Mouse (Mus musculus) heart, adult 2 months (tissue): ENCODE data around the gene Tnpo1. TPM values are rescaled to one million over a fixed set of nuclear protein-coding genes. Genes with fewer than 3 reads are reported as not detected.

Source experiments
- DNase-seq, 2 experiments: peaks; one replicate each; pipeline ENCODE4 v3.0.0; 2021
- H3K27ac ChIP-seq: fragments of 200-600 bp; 2 replicates; pipeline ENCODE4 v1.8.1; 2022
- H3K27me3 ChIP-seq: fragments of 200-500 bp; 2 replicates; pipeline ENCODE4 v1.6.1; 2012; ENCODE audit warnings: mild to moderate bottlenecking, low read length, inconsistent platforms, mixed read lengths; ENCODE audit not compliant: control insufficient read depth, insufficient read depth
- H3K36me3 ChIP-seq: fragments of 200-500 bp; 2 replicates; pipeline ENCODE4 v1.6.1; 2012; ENCODE audit warnings: low read length, inconsistent platforms; ENCODE audit not compliant: control insufficient read depth, insufficient read depth
- H3K4me1 ChIP-seq: fragments of 200-500 bp; 2 replicates; pipeline ENCODE4 v1.6.1; 2011; ENCODE audit warnings: low read length; ENCODE audit not compliant: control insufficient read depth, insufficient read depth
- H3K4me3 ChIP-seq: fragments of 200-600 bp; 2 replicates; pipeline ENCODE4 v1.8.1; 2022
- H3K79me2 ChIP-seq: fragments of 200-500 bp; replicated peaks from 2 replicates; pipeline ENCODE4 v1.6.1; 2012; ENCODE audit warnings: mild to moderate bottlenecking, inconsistent platforms, low read length, moderate library complexity, mixed read lengths; ENCODE audit not compliant: control insufficient read depth, insufficient read depth
- H3K9ac ChIP-seq: fragments of 200-500 bp; 2 replicates; pipeline ENCODE4 v1.6.1; 2012; ENCODE audit warnings: low read depth, mild to moderate bottlenecking, control low read depth, inconsistent platforms, low read length, mixed read lengths
- CTCF ChIP-seq: fragments of 200-600 bp; IDR thresholded peaks from 2 replicates; pipeline ENCODE4 v1.8.1; 2022; ENCODE audit warnings: antibody characterized with exemption, mild to moderate bottlenecking, moderate library complexity
- EP300 ChIP-seq: fragments of 200-500 bp; IDR thresholded peaks from 2 replicates; pipeline ENCODE4 v1.6.1; 2011; ENCODE audit warnings: low read depth, low read length, control low read depth; ENCODE audit not compliant: insufficient read depth
- POLR2A ChIP-seq: fragments of 200-500 bp; IDR thresholded peaks from 2 replicates; pipeline ENCODE4 v1.6.1; 2011; ENCODE audit warnings: mild to moderate bottlenecking, low read depth, low read length, control low read depth; ENCODE audit not compliant: insufficient read depth
- WGBS: fragments of 180-500 bp; shearing (Covaris S2); methylation state at CpG from one replicate; pipeline ENCODE4 v1.1.7; 2018; 5-methylcytosine and 5-hydroxymethylcytosine counted together
- intact Hi-C: fragments of 180-260 bp; cut with DNase I; formaldehyde crosslinking; loops from one replicate; pipeline ENCODE4 v1.15.1; 2025
- polyA plus RNA-seq: library from polyadenylated mRNA; depleted of rRNA; stranded (reverse); fragments of >200 nt; gene quantifications from 2 replicates; pipeline ENCODE4 v1.2.3, GENCODE M21; 2012
- total RNA-seq, 2 experiments: library from RNA; stranded (reverse); gene quantifications; 2 replicates each; pipeline ENCODE4 v1.2.3; 2021

Gene Tnpo1
- total and polyA plus RNA-seq, 3 experiments = 16.1 to 60.4 (median 58.9) TPM

- Histone ChIP-seq H3K79me2 (peaks cover 14% of the 10 kb centered on the region), H3K36me3 (peaks cover 10% of the 10 kb centered on the region; the same call in 1 of the 2 replicates), H3K27me3 (no peaks in the 10 kb centered on the region), H3K4me3 (no peak overlapping the region), H3K27ac (no peak overlapping the region), H3K9ac (no peak overlapping the region), H3K4me1 (peaks cover 8% of the 10 kb centered on the region)
- TF ChIP-seq EP300 (no peak), CTCF (no peak), POLR2A (no peak)
- DNase-seq = no peak
- 96% methylated on average over 2 of the region's 2 CpGs for WGBS
- intact Hi-C loops = no loop called here
Measured at GRCm38 (mm10) chr13:98904608-98905007, 21.6 kb downstream of the Tnpo1 start.

DNA sequence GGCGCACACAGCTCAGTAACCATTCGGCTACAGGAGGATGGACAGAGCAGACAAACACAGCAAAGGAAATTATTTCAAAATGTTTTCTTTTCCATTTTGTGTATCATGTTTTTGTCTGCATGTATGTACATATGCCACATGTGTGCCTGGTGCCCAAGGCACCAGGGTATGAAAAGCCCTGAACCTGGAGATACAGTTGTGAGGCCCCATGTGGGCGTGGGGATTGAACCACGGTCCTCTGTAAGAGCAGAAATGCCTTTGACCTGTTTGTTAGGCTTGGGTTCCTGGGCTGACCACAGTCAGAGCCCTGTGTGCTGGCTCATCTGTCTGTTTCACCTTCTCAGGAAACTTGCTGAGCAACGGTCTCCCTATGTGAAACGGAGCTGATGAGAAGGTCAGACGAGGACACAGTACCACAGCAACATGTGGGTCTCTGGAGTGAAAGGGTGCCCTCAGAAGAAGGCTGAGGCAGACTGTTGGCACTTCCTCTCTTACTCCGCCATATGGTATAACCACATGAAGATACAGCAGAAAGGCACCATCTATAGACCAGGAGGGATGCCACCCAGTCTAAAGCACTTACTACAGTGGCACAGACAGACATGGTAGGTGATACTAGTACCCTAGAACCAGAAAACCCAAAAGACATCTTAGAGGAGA, 23.7 kb downstream of the Tnpo1 start:
- intact Hi-C loops = no loop called here
- no peak for DNase-seq
- no peak overlapping the region for H3K9ac ChIP-seq
- H3K79me2 ChIP-seq = peaks cover 10% of the 10 kb centered on the region
- no peaks in the 10 kb centered on the region for H3K27me3 ChIP-seq
- H3K27ac ChIP-seq = no peak overlapping the region
- TF ChIP-seq CTCF = no peak
- no peak for TF ChIP-seq POLR2A
- no peak for TF ChIP-seq EP300
- WGBS = 73% methylated on average over 8 of the region's 8 CpGs
- peaks cover 9% of the 10 kb centered on the region for H3K36me3 ChIP-seq
- peaks cover 6% of the 10 kb centered on the region for H3K4me1 ChIP-seq
- H3K4me3 ChIP-seq = no peak overlapping the region

- 87% methylated on average over 3 of the region's 3 CpGs for WGBS
- H3K4me1 ChIP-seq = peaks cover 10% of the 10 kb centered on the region
- TF ChIP-seq POLR2A = no peak
- no peak for TF ChIP-seq EP300
- TF ChIP-seq CTCF = no peak
- no peak for DNase-seq
- no peak overlapping the region for H3K27ac ChIP-seq
- no peaks in the 10 kb centered on the region for H3K27me3 ChIP-seq
- H3K36me3 ChIP-seq = peaks cover 6% of the 10 kb centered on the region
- H3K79me2 ChIP-seq = peaks cover 13% of the 10 kb centered on the region
- H3K4me3 ChIP-seq = no peak overlapping the region
- intact Hi-C loops = no loop called here
- no peak overlapping the region for H3K9ac ChIP-seq
Measured at GRCm38 (mm10) chr13:98899550-98899949, 26.6 kb downstream of the Tnpo1 start.

DNA sequence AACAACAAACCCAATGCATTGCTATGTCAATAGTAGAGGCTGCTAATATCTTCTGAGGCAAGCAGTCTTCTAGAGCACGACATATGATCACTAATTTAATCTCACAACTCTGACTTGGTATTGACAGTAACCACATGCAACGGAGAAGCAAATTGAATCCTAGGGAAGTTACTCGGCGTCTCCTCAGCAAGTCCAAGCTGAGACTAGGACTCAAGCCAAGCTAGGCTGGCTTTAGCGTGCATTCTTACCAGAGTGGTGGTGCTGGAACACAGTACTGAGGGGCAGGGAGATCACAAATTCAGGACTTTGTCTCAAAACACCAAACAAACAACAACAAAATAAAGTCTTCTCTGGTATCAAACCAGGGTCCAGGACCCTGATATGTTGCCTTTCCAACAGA, 28.6 kb downstream of the Tnpo1 start:
- DNase-seq = no peak
- no peak overlapping the region for H3K27ac ChIP-seq
- H3K36me3 ChIP-seq = peaks cover 4% of the 10 kb centered on the region
- no peak overlapping the region for H3K9ac ChIP-seq
- TF ChIP-seq EP300 = no peak
- no peak for TF ChIP-seq CTCF
- TF ChIP-seq POLR2A = no peak
- peaks cover 13% of the 10 kb centered on the region for H3K79me2 ChIP-seq
- H3K4me1 ChIP-seq = peaks cover 15% of the 10 kb centered on the region
- intact Hi-C loops = no loop called here
- WGBS = 20% methylated on average over 5 of the region's 5 CpGs
- H3K27me3 ChIP-seq = no peaks in the 10 kb centered on the region
- no peak overlapping the region for H3K4me3 ChIP-seq

DNA sequence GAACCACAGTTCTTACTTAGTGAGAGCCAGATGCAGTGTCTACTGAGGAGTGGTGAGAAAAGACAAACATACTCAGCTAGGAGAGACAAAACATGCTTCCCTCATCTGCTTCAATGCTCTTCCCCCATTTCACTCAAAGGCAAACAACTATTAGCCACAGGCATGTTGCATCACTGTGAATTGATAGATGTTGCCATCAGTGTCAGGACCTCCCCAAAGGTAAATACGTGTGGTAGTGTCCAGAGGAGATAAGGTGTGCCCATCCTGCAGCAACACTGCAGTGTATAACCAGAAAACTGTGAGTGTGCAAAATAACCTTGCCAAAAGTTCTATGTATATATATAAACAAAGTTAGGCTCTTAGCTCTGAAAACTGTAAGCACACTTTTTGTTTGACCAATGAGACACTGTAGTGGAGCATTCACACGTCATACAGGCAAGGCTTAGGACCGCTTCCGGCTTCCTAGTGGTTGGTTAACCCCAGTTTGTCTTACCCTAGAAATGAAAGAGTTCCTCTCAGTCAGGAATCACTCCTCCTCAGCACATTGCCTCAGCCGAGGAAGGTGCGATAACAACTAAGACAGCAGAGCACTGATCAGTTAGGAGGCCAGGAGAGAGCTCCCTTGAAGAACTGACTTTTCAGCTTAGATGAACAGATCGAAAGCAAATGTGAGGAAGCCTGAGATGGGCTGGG, 29.6 kb downstream of the Tnpo1 start:
- Histone ChIP-seq H3K27ac (no peak overlapping the region), H3K79me2 (peaks cover 10% of the 10 kb centered on the region), H3K4me1 (peaks cover 12% of the 10 kb centered on the region), H3K36me3 (peaks cover 5% of the 10 kb centered on the region), H3K27me3 (no peaks in the 10 kb centered on the region), H3K9ac (no peak overlapping the region), H3K4me3 (no peak overlapping the region)
- TF ChIP-seq EP300 = no peak
- TF ChIP-seq POLR2A = no peak
- TF ChIP-seq CTCF = no peak
- WGBS = 59% methylated on average over 7 of the region's 7 CpGs
- intact Hi-C loops = no loop called here
- DNase-seq = no peak

GRCm38 (mm10) chr13:98896013-98896412, 30.2 kb downstream of the Tnpo1 start:
- Histone ChIP-seq H3K27me3 (no peaks in the 10 kb centered on the region), H3K4me3 (no peak overlapping the region), H3K36me3 (peaks cover 5% of the 10 kb centered on the region), H3K4me1 (peaks cover 12% of the 10 kb centered on the region), H3K27ac (no peak overlapping the region), H3K9ac (no peak overlapping the region), H3K79me2 (peaks cover 9% of the 10 kb centered on the region)
- TF ChIP-seq CTCF (no peak), EP300 (no peak), POLR2A (no peak)
- no peak for DNase-seq
- intact Hi-C loops = no loop called here
- 71% methylated on average over 4 of the region's 4 CpGs for WGBS
